Mouse (Mus musculus): ENCODE data around the gene Grk5. TPM values are rescaled to one million over a fixed set of nuclear protein-coding genes. Genes with fewer than 3 reads are reported as not detected.
"Not testable (repeated sequence)": the region's sequence is repeated elsewhere in the genome, so short reads cannot be mapped to it uniquely, and the experiment has no call there.

Gene Grk5
- polyA plus RNA-seq (2012; rRNA removed): 1.6 and 1.7 TPM in 2 replicates

DNA sequence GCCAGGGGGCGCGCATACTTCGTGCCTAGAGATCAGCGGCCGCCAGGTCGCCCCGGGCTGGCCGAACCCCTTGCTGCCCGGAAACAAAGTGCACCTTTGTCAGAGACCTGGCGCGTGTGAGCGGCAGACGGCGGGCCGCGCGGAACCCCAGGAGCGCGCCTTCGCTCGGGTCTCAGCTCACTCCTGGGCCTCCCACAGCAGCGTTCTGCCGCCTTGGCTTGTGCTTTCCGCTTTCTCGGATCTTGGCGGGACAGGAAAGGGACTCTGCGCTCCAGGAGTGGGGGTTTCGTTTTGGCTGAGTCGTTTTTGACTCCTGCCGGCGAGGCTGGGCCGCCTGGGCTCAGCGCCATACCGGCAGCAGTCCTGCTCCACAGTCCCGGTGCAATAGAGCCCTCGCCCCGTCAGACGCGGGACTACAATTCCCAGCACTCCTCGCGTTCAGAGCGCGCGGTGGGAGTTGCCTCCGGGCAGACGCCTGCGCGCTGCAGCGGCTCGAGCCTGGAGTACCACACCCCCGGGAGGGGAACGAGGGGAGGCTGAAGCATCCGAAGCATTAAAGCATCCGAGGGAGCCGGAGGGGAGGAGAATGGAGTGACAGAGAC is at the start of gene Grk5:
Gene Grk5, plus strand, starts transcription at position 36 of the 602 bp plus-strand sequence.
- Histone ChIP-seq H3K27ac (ENCODE audit: control insufficient read depth, insufficient read depth, low read depth, low read length) (peak within 1 kb of the TSS; percentile 79), H3K4me3 (ENCODE audit: control insufficient read depth, low read depth, low read length) (peak within 1 kb of the TSS; percentile 89), H3K36me3 (ENCODE audit: control insufficient read depth, insufficient read depth, low read length) (no peaks in the 10 kb centered on the region), H3K4me1 (ENCODE audit: control insufficient read depth, insufficient read depth, low read length) (peaks cover 8% of the 10 kb centered on the region), H3K27me3 (ENCODE audit: control insufficient read depth, insufficient read depth, low read length) (no peaks in the 10 kb centered on the region)
- TF ChIP-seq CTCF (IDR thresholded peaks at IDR 0.05; ENCODE audit: control insufficient read depth, insufficient read depth, insufficient replicate concordance, low read depth, low read length) (peak; percentile 52), POLR2A (IDR thresholded peaks at IDR 0.05; ENCODE audit: control insufficient read depth, low read depth, low read length) (no peak; the same call in none of the 2 replicates)

DNA sequence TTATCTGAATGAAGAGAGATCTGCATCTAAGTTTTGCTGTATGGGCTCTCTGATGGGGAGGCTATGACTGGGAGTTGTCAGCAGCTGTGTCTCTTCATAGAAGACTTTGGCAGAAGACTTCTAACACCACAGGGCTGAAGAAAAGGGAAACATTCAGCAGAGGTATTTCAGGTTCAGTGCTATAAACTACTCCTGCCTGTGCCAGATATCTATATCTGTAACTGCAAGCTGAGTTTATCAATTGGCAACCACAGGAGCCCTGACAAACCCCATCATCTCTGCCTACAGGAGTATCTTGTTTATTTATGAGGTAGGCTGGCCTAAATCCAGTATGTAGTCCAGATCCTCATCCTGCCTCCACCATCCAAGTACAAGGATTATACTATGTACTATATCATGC is 46.2 kb upstream of the Grk5 start:
- H3K4me3 ChIP-seq (ENCODE audit: control insufficient read depth, low read depth, low read length): no peak overlapping the region
- TF ChIP-seq POLR2A (IDR thresholded peaks at IDR 0.05; ENCODE audit: control insufficient read depth, low read depth, low read length): no peak
- TF ChIP-seq CTCF (IDR thresholded peaks at IDR 0.05; ENCODE audit: control insufficient read depth, insufficient read depth, insufficient replicate concordance, low read depth, low read length): no peak
- H3K36me3 ChIP-seq (ENCODE audit: control insufficient read depth, insufficient read depth, low read length): no peaks in the 10 kb centered on the region
- no peak overlapping the region for H3K27ac ChIP-seq (ENCODE audit: control insufficient read depth, insufficient read depth, low read depth, low read length)
- H3K4me1 ChIP-seq (ENCODE audit: control insufficient read depth, insufficient read depth, low read length): no peaks in the 10 kb centered on the region
- no peaks in the 10 kb centered on the region for H3K27me3 ChIP-seq (ENCODE audit: control insufficient read depth, insufficient read depth, low read length)

DNA sequence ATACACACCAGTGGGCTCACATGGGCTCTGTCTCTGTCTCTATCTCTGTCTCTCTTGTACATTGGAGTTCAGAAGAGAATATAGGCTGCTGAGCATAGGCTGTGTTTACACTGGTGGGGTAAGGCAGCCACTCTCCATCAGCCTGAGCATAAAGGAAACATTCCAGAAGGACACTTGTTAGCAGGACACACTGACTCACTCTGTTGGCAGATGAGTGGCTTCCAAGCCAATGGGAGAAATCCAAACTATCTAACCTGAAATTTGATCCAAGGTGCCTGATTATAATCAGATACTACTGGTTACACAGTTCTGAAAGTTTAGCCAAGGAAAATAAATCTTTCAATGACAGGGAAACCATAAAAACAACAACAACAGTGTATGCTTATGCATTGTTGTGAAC is 43.8 kb upstream of the Grk5 start:
- TF ChIP-seq POLR2A (IDR thresholded peaks at IDR 0.05; ENCODE audit: control insufficient read depth, low read depth, low read length) (no peak), CTCF (IDR thresholded peaks at IDR 0.05; ENCODE audit: control insufficient read depth, insufficient read depth, insufficient replicate concordance, low read depth, low read length) (no peak)
- H3K4me3 ChIP-seq (ENCODE audit: control insufficient read depth, low read depth, low read length): no peak overlapping the region

DNA sequence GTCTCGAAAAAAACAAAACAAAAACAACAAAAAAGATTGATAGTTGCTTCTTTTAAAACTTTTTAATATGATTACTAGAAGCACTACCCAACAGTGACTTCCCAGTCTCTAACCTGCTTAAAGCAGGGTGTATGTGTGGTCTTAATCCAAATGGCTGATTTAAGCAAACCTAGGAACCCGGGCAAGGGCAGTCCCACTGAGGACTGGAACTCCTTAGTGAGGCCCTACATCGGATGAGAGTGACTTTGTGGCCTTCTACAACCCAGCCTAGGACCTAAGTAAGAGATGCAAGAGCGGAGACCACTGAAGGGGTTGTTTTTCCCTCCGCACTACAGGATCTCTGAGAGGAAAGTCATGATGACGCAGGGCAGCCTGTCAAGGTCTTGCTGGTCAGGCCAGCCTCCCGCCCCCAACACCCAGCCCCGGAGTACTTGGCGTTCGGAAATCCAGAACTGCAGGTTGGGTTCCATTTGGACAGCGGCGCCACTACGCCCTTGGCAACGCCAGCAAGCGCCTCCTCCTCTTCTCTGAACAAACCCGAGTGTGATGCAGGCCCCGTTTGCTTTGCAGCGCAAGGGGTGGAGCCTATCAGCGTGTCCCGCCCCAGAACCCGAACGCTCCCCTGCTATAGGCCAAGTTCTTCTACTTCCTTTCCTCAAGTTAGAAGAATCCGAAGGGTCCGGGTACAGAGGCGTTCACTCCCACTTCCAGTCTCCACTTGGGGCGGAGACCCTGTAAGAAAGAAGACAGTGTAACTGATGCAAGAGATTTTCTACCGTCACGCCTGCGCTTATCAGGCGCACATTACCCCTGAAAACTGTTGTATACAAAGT is 28.5 kb upstream of the Grk5 start, which contains the start of gene Sfxn4:
Gene Sfxn4, minus strand, starts transcription at position 612 of the 833 bp plus-strand sequence.
- Histone ChIP-seq H3K4me1 (ENCODE audit: control insufficient read depth, insufficient read depth, low read length) (0 out of 2 replicates have a peak, but pooled peaks cover 2% of the 10 kb centered on the region), H3K27me3 (ENCODE audit: control insufficient read depth, insufficient read depth, low read length) (no peaks in the 10 kb centered on the region), H3K27ac (ENCODE audit: control insufficient read depth, insufficient read depth, low read depth, low read length) (peak within 1 kb of the TSS; percentile 58), H3K4me3 (ENCODE audit: control insufficient read depth, low read depth, low read length) (peak within 1 kb of the TSS; percentile 65), H3K36me3 (ENCODE audit: control insufficient read depth, insufficient read depth, low read length) (no peaks in the 10 kb centered on the region)
- TF ChIP-seq CTCF (IDR thresholded peaks at IDR 0.05; ENCODE audit: control insufficient read depth, insufficient read depth, insufficient replicate concordance, low read depth, low read length) (no peak), POLR2A (IDR thresholded peaks at IDR 0.05; ENCODE audit: control insufficient read depth, low read depth, low read length) (peak; percentile 85)

More for the DNA sequence above, 43.8 kb upstream of the Grk5 start:
- no peaks in the 10 kb centered on the region for H3K36me3 ChIP-seq (ENCODE audit: control insufficient read depth, insufficient read depth, low read length)
- H3K27ac ChIP-seq (ENCODE audit: control insufficient read depth, insufficient read depth, low read depth, low read length): no peak overlapping the region
- no peaks in the 10 kb centered on the region for H3K4me1 ChIP-seq (ENCODE audit: control insufficient read depth, insufficient read depth, low read length)
- no peaks in the 10 kb centered on the region for H3K27me3 ChIP-seq (ENCODE audit: control insufficient read depth, insufficient read depth, low read length)

DNA sequence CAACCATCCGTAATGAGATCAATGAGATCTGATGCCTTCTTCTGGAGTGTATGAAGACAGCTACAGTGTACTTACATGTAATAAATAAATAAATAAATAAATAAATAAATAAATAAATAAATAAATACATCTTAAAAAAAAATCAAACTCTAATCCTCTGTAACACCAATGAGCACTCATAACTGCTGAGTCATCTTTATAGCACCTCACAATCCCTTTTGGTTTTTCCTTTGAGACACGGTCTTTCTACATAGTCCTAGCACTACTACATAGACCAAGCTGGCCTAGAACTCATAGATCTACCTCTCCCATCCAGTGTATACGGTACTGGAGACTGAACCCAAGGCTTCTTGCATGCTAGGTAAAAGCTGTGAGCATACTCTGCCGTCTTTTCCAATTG is 23.4 kb upstream of the Grk5 start:
- not testable (repeated sequence) for H3K4me1 ChIP-seq (ENCODE audit: control insufficient read depth, insufficient read depth, low read length); H3K27ac ChIP-seq (ENCODE audit: control insufficient read depth, insufficient read depth, low read depth, low read length); H3K36me3 ChIP-seq (ENCODE audit: control insufficient read depth, insufficient read depth, low read length); H3K4me3 ChIP-seq (ENCODE audit: control insufficient read depth, low read depth, low read length); H3K27me3 ChIP-seq (ENCODE audit: control insufficient read depth, insufficient read depth, low read length)

DNA sequence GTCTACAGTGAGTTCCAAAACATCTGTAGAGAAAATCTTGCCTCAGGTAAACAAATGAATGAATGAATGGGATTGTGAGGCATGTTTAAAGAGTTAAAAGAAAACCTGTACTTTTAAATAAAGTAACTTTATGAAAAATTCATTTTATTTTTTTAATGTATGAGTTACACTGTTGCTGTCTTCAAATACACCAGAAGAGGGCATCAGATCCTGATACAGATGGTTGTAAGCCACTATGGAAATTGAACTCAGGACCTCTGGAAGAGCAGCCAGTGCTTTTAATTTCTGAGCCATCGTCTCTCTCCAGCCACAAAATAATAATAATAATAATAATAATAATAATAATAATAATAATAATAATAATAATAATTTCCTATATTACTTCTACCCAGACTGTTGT is 19.1 kb upstream of the Grk5 start:
- no peaks in the 10 kb centered on the region for H3K36me3 ChIP-seq (ENCODE audit: control insufficient read depth, insufficient read depth, low read length)
- H3K27me3 ChIP-seq (ENCODE audit: control insufficient read depth, insufficient read depth, low read length): no peaks in the 10 kb centered on the region
- H3K27ac ChIP-seq (ENCODE audit: control insufficient read depth, insufficient read depth, low read depth, low read length): no peak overlapping the region
- H3K4me1 ChIP-seq (ENCODE audit: control insufficient read depth, insufficient read depth, low read length): peaks cover 4% of the 10 kb centered on the region
- TF ChIP-seq POLR2A (IDR thresholded peaks at IDR 0.05; ENCODE audit: control insufficient read depth, low read depth, low read length) (no peak), CTCF (IDR thresholded peaks at IDR 0.05; ENCODE audit: control insufficient read depth, insufficient read depth, insufficient replicate concordance, low read depth, low read length) (no peak)
- H3K4me3 ChIP-seq (ENCODE audit: control insufficient read depth, low read depth, low read length): no peak overlapping the region

DNA sequence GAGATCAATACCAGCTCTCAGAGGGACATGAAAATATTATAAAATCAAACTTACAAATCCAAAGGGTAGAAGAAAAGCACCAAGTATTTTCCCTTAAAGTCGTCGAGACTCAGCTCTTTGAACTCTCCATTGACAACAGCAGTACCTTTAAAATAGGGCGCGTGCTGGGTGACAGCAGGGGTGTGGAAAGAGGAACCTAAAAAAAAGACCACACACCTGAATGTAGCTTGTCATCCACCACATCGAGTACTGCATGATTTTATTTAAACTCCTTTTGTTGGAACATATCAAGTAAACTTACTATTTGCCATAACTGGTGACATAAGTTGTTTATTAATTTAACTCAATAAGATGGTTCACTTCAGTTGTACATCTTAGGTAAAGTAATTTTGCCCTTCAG is 18.2 kb upstream of the Grk5 start:
- Histone ChIP-seq H3K36me3 (ENCODE audit: control insufficient read depth, insufficient read depth, low read length) (no peaks in the 10 kb centered on the region), H3K27ac (ENCODE audit: control insufficient read depth, insufficient read depth, low read depth, low read length) (no peak overlapping the region), H3K27me3 (ENCODE audit: control insufficient read depth, insufficient read depth, low read length) (no peaks in the 10 kb centered on the region), H3K4me1 (ENCODE audit: control insufficient read depth, insufficient read depth, low read length) (peaks cover 4% of the 10 kb centered on the region), H3K4me3 (ENCODE audit: control insufficient read depth, low read depth, low read length) (no peak overlapping the region)
- TF ChIP-seq CTCF (IDR thresholded peaks at IDR 0.05; ENCODE audit: control insufficient read depth, insufficient read depth, insufficient replicate concordance, low read depth, low read length) (no peak), POLR2A (IDR thresholded peaks at IDR 0.05; ENCODE audit: control insufficient read depth, low read depth, low read length) (no peak)

All from testis, adult 2 months (tissue).